Mouse (Mus musculus) urinary bladder, postnatal 36 days (tissue): ENCODE results near the gene Eif1ax.
A peak's percentile ranks its signal among the peaks of the same experiment; 100 is the strongest.
"Not testable (repeated sequence)": the region's sequence is repeated elsewhere in the genome, so short reads cannot be mapped to it uniquely, and the experiment has no call there.

Source experiments
- DNase-seq, 2 experiments: peaks; one replicate each; pipeline ENCODE4 v3.0.0; 2022; ENCODE audit warnings: low spot score in 2 of 2, mixed read lengths in 1 of 2

Eif1ax gene

GRCm38 (mm10) chrX:159371831-159372752 is at the start of gene Eif1ax:
Gene Eif1ax, plus strand, starts transcription at chrX:159372178.
- DNase-seq: peak; percentile 47 to 65

- DNase-seq: no peak
Measured at GRCm38 (mm10) chrX:159364506-159364905, 7.5 kb upstream of the Eif1ax start.

- DNase-seq: no peak
Measured at GRCm38 (mm10) chrX:159372753-159373144, 771 bp downstream of the Eif1ax start.

GRCm38 (mm10) chrX:159387105-159387504 is 15.1 kb downstream of the Eif1ax start:
- no peak for DNase-seq

- no peak for DNase-seq
Measured at GRCm38 (mm10) chrX:159388953-159389352, 17.0 kb downstream of the Eif1ax start.

- DNase-seq: no peak
Measured at GRCm38 (mm10) chrX:159390347-159390962, 18.5 kb downstream of the Eif1ax start.

- no peak for DNase-seq
Measured at GRCm38 (mm10) chrX:159391239-159391638, 19.3 kb downstream of the Eif1ax start.

GRCm38 (mm10) chrX:159409253-159409652 is 37.3 kb downstream of the Eif1ax start:
- no peak for DNase-seq

GRCm38 (mm10) chrX:159414130-159414828 is 42.3 kb downstream of the Eif1ax start, which contains the start of gene Map7d2:
Gene Map7d2, plus strand, starts transcription at chrX:159414572.
- DNase-seq: no peak

GRCm38 (mm10) chrX:159414829-159415673 is 43.1 kb downstream of the Eif1ax start:
- no peak for DNase-seq

- DNase-seq: not testable (repeated sequence)
Measured at GRCm38 (mm10) chrX:159430507-159430906, 58.5 kb downstream of the Eif1ax start.
